Mouse (Mus musculus): ENCODE results near the gene Tm2d3.

DNA sequence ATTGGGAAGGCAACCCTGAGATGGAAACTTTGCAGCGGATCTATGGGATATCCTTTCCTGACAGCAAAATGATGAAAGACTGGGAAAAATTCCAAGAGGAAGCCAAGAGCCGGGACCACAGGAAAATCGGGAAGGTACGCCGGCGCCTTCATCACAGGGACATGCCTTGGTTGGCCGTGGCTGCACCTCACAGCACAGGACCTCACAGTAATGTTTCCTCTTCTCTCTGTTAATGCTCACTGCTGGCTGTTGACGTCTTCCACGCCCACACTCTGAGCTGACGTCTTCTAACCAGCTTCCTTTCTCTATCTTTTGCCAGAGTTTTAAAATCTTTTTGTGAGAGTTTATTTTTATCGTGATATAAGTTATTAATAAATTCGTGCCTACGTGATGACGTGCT lies 27.1 kb upstream of the Tm2d3 start:
- no peak for TF ChIP-seq MAX (IDR thresholded peaks at IDR 0.05; ENCODE audit: low read length)
- no peak for TF ChIP-seq KAT2A (IDR thresholded peaks at IDR 0.05; ENCODE audit: insufficient replicate concordance, low read length)
- TF ChIP-seq POLR2A (IDR thresholded peaks at IDR 0.05; ENCODE audit: low read depth, low read length), result no peak
- TF ChIP-seq CTCF (conservative IDR thresholded peaks at IDR 0.05 in 1 of 2, IDR thresholded peaks at IDR 0.05 in 1 of 2; ENCODE audit: low read depth in 2 of 2, low read length in 2 of 2), result no peak
- TF ChIP-seq CHD2 (IDR thresholded peaks at IDR 0.05; ENCODE audit: low read length), result no peak

Data from CH12.LX (cell line).